8 mouse cellular contexts compared by ENCODE assay signal in genomic region chr3:40949903-40950600, GRCm38 (mm10). TPM values are rescaled to one million over a fixed set of nuclear protein-coding genes. Genes with fewer than 3 reads are reported as not detected.
DNase-seq lines count a peak whose midpoint lies in the region; ATAC-seq and TF ChIP-seq lines count a peak whose summit lies in the region.

No protein-coding gene starts in this region.

- H3K9me3 ChIP-seq in forebrain, embryonic 16.5 days (ENCODE audit: control insufficient read depth, low read length): no peaks in the 10 kb centered on the region
- no peaks in the 10 kb centered on the region for H3K9me3 ChIP-seq in hindbrain, embryonic 16.5 days (ENCODE audit: control insufficient read depth, low read length)
- H3K9me3 ChIP-seq in liver, embryonic 11.5 days (ENCODE audit: control insufficient read depth, low read length): no peaks in the 10 kb centered on the region

- under 1% methylated on average over 78 of the region's 118 CpGs for WGBS in forebrain, embryonic 16.5 days
- WGBS in hindbrain, embryonic 16.5 days: 0% methylated on average over 67 of the region's 118 CpGs
- 1% methylated on average over 60 of the region's 118 CpGs for WGBS in liver, embryonic 11.5 days

- ATAC-seq in forebrain, embryonic 16.5 days: peak; percentile 54
- peak; percentile 6; the same call in 1 of the 2 replicates for ATAC-seq in hindbrain, embryonic 16.5 days
- peak; percentile 24 for ATAC-seq in liver, embryonic 11.5 days (replicated peaks; ENCODE audit: low FRiP score)

- H3K36me3 ChIP-seq in forebrain, embryonic 16.5 days (ENCODE audit: control insufficient read depth, insufficient read depth): no peaks in the 10 kb centered on the region
- no peaks in the 10 kb centered on the region for H3K36me3 ChIP-seq in hindbrain, embryonic 16.5 days (ENCODE audit: control insufficient read depth, insufficient read depth, low read length)
- no peaks in the 10 kb centered on the region for H3K36me3 ChIP-seq in liver, embryonic 11.5 days (ENCODE audit: control insufficient read depth, insufficient read depth, low read length)
- H3K36me3 ChIP-seq in testis, adult 2 months (ENCODE audit: control insufficient read depth, insufficient read depth, low read length): no peaks in the 10 kb centered on the region; the same call in 1 of the 2 replicates

- H3K27me3 ChIP-seq in forebrain, embryonic 16.5 days (replicated peaks; ENCODE audit: control insufficient read depth, insufficient read depth, low read length): 0 out of 2 replicates have a peak, but pooled peaks cover 5% of the 10 kb centered on the region
- H3K27me3 ChIP-seq in hindbrain, embryonic 16.5 days (replicated peaks; ENCODE audit: control insufficient read depth, insufficient read depth, low read length): no peaks in the 10 kb centered on the region
- H3K27me3 ChIP-seq in liver, embryonic 11.5 days (replicated peaks; ENCODE audit: control insufficient read depth, insufficient read depth, low read length): peaks cover 6% of the 10 kb centered on the region; the same call in 1 of the 2 replicates
- no peaks in the 10 kb centered on the region for H3K27me3 ChIP-seq in testis, adult 2 months (ENCODE audit: control insufficient read depth, insufficient read depth, low read length)

- no peaks in the 10 kb centered on the region for H3K4me1 ChIP-seq in brown adipose tissue, adult 24 weeks (ENCODE audit: control insufficient read depth, insufficient read depth, insufficient read length, low read length)
- H3K4me1 ChIP-seq in forebrain, embryonic 16.5 days (replicated peaks; ENCODE audit: control insufficient read depth, insufficient read depth, low read length): peaks cover 12% of the 10 kb centered on the region; the same call in 1 of the 2 replicates
- peaks cover 11% of the 10 kb centered on the region for H3K4me1 ChIP-seq in hindbrain, embryonic 16.5 days (ENCODE audit: control insufficient read depth, insufficient read depth, low read depth, low read length)
- H3K4me1 ChIP-seq in liver, embryonic 11.5 days (replicated peaks; ENCODE audit: control insufficient read depth, insufficient read depth, low read length): no peaks in the 10 kb centered on the region
- peaks cover 6% of the 10 kb centered on the region for H3K4me1 ChIP-seq in testis, adult 2 months (ENCODE audit: control insufficient read depth, insufficient read depth, low read length)

- peak overlapping the region; percentile 76 for H3K4me3 ChIP-seq in layer of hippocampus, adult 2 months
- peak overlapping the region; percentile 93 for H3K4me3 ChIP-seq in brown adipose tissue, adult 24 weeks (ENCODE audit: insufficient read depth, low read depth, low read length)
- H3K4me3 ChIP-seq in forebrain, embryonic 16.5 days (replicated peaks; ENCODE audit: low read length): peak overlapping the region; percentile 71
- peak overlapping the region; percentile 86 for H3K4me3 ChIP-seq in hindbrain, embryonic 16.5 days (ENCODE audit: low read length)
- H3K4me3 ChIP-seq in liver, embryonic 11.5 days (ENCODE audit: low read depth, low read length): peak overlapping the region; percentile 78
- peak overlapping the region; percentile 98 for H3K4me3 ChIP-seq in testis, adult 2 months (ENCODE audit: control insufficient read depth, low read depth, low read length)

- H3K4me2 ChIP-seq in forebrain, embryonic 16.5 days (ENCODE audit: low read length): peak overlapping the region; percentile 95
- H3K4me2 ChIP-seq in hindbrain, embryonic 16.5 days (ENCODE audit: low read length): peak overlapping the region; percentile 99
- peak overlapping the region; percentile 86 for H3K4me2 ChIP-seq in liver, embryonic 11.5 days

- peak; percentile 19 to 38 for DNase-seq in layer of hippocampus, adult 2 months (ENCODE audit: low spot score in 2 of 2)
- DNase-seq in layer of hippocampus, adult 9-11 months: no peak
- no peak for DNase-seq in liver, embryonic 11.5 days (ENCODE audit: low spot score)
- peak; percentile 3 to 28 for DNase-seq in natural killer cell, adult 2 months (ENCODE audit: low spot score in 2 of 2)

- H3K9ac ChIP-seq in forebrain, embryonic 16.5 days (replicated peaks; ENCODE audit: low read depth, low read length): peak overlapping the region; percentile 68
- H3K9ac ChIP-seq in hindbrain, embryonic 16.5 days (ENCODE audit: low read depth, low read length): peak overlapping the region; percentile 84
- peak overlapping the region; percentile 73 for H3K9ac ChIP-seq in liver, embryonic 11.5 days (ENCODE audit: low read depth, low read length)

- TF ChIP-seq CTCF in layer of hippocampus, adult 2 months (conservative IDR thresholded peaks at IDR 0.05): no peak
- no peak for TF ChIP-seq CTCF in testis, adult 2 months (IDR thresholded peaks at IDR 0.05; ENCODE audit: control insufficient read depth, insufficient read depth, insufficient replicate concordance, low read depth, low read length)

- TF ChIP-seq POLR2A in testis, adult 2 months (IDR thresholded peaks at IDR 0.05; ENCODE audit: control insufficient read depth, low read depth, low read length): no peak; the same call in 1 of the 2 replicates

- no peak overlapping the region for H3K27ac ChIP-seq in layer of hippocampus, adult 2 months
- peak overlapping the region; percentile 21 for H3K27ac ChIP-seq in brown adipose tissue, adult 24 weeks (replicated peaks; ENCODE audit: low read depth, low read length)
- peak overlapping the region; percentile 38; the same call in 1 of the 2 replicates for H3K27ac ChIP-seq in forebrain, embryonic 16.5 days (ENCODE audit: low read length)
- peak overlapping the region; percentile 82 for H3K27ac ChIP-seq in hindbrain, embryonic 16.5 days (ENCODE audit: low read depth, low read length)
- H3K27ac ChIP-seq in liver, embryonic 11.5 days (ENCODE audit: low read depth, low read length): peak overlapping the region; percentile 91
- H3K27ac ChIP-seq in testis, adult 2 months (ENCODE audit: control insufficient read depth, insufficient read depth, low read depth, low read length): peak overlapping the region; percentile 98

RNA-seq across cellular contexts. Expression of gene Larp1b, which starts 0.4 kb away (rescaled TPM):
- 10 to 100 TPM; 14.1 to 16.4 TPM for total RNA-seq in layer of hippocampus, adult 2 months (2021)
- polyA plus RNA-seq in brown adipose tissue, adult 24 weeks (2012; ENCODE audit: insufficient read depth, insufficient read length, missing spikeins): 44.0 and 45.0 TPM in 2 replicates
- polyA plus RNA-seq in forebrain, embryonic 16.5 days (2015; fragmentation: Nextera tagmentation; extraction: Ambion mirVana): 2.1 and 3.3 TPM in 2 replicates
- 4.6 and 5.6 TPM in 2 replicates for polyA plus RNA-seq in hindbrain, embryonic 16.5 days (2015; fragmentation: Nextera tagmentation; extraction: Ambion mirVana)
- 9.9 and 10.2 TPM in 2 replicates for polyA plus RNA-seq in liver, embryonic 11.5 days (2014; fragmentation: Nextera tagmentation; extraction: Ambion mirVana)
- 114 and 127 TPM in 2 replicates for polyA plus RNA-seq in testis, adult 2 months (2012; rRNA removed)

RNA-seq across cellular contexts. Expression of gene 1700034I23Rik, which starts 47.7 kb away (rescaled TPM):
- under 1 TPM in 1 of 2 experiments, not detected in 1; 0.25 TPM for total RNA-seq in layer of hippocampus, adult 2 months (2021)
- polyA plus RNA-seq in brown adipose tissue, adult 24 weeks (2012; ENCODE audit: insufficient read depth, insufficient read length, missing spikeins): not detected in 2 replicates
- 0.29 and 0.37 TPM in 2 replicates for polyA plus RNA-seq in forebrain, embryonic 16.5 days (2015; fragmentation: Nextera tagmentation; extraction: Ambion mirVana)
- 0.20 and 0.27 TPM in 2 replicates for polyA plus RNA-seq in hindbrain, embryonic 16.5 days (2015; fragmentation: Nextera tagmentation; extraction: Ambion mirVana)
- 0.16 and 0.42 TPM in 2 replicates for polyA plus RNA-seq in liver, embryonic 11.5 days (2014; fragmentation: Nextera tagmentation; extraction: Ambion mirVana)
- polyA plus RNA-seq in testis, adult 2 months (2012; rRNA removed): 120 and 145 TPM in 2 replicates

Comparison
In these comparisons a context has a peak if more than half of its experiments do, and no peak if none do; other contexts are left out.
1. DNase-seq: peak in layer of hippocampus, adult 2 months (2 of 2) and natural killer cell, adult 2 months (2 of 2); none in layer of hippocampus, adult 9-11 months (single experiment) and liver, embryonic 11.5 days (single experiment).
2. RNA of gene 1700034I23Rik, which starts 47.7 kb away (polyA plus RNA-seq): 120 to 145 TPM in testis, adult 2 months; 0.29 to 0.37 TPM in forebrain, embryonic 16.5 days, 0.20 to 0.27 TPM in hindbrain, embryonic 16.5 days, 0.16 to 0.42 TPM in liver, embryonic 11.5 days and not detected in brown adipose tissue, adult 24 weeks; every median in the first group is over 10 times any median in the second.
3. Peak in every context shown above with its lines, with median percentiles within 50 percentile points of each other: H3K4me3 ChIP-seq, ATAC-seq, H3K4me2 ChIP-seq and H3K9ac ChIP-seq.